Mouse (Mus musculus): ENCODE data around the gene Fndc10.

GRCm38 (mm10) chr4:155694111-155694481, at the start of gene Fndc10:
- TF ChIP-seq CTCF (IDR thresholded peaks at IDR 0.05; ENCODE audit: control insufficient read depth, insufficient read depth, insufficient read length) (no peak), USF1 (IDR thresholded peaks at IDR 0.05; ENCODE audit: low read depth) (no peak)
